Mouse (Mus musculus): ENCODE data around the gene Dact2. TPM values are rescaled to one million over a fixed set of nuclear protein-coding genes. Genes with fewer than 3 reads are reported as not detected.

Gene Dact2
- 1.8 TPM for polyA plus RNA-seq (2014; fragmentation: Illumina TruSeq; extraction: RNeasy Lipid Tissue Mini Kit (QIAGEN cat#74804); ENCODE audit: insufficient read depth, low read depth, low replicate concordance)

DNA sequence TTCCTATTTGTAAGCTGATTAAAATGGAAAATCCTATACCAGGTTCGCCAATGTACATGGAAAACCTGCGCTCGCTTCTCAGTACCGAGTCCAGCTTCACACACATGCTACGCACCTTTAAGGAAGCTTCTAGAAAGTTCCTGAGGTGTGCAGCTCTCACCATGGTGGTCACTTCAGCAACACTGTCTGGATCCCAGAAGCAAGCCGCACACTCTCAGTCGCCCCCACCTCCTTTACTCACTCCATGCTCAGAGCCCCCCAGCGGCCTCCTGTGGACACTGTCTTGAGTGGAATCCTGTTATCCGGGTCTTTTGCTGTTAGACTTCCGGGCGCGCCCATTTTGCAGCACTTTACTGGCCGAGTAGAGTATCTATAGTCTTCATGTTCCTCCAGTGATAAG, at the start of gene Dact2:
Gene Dact2 (minus strand): TSS at position 244 of the 400 bp plus-strand sequence.

Other genes starting within 250 kb of the Dact2 start
- not detected for gene Gm7356, start 200.6 kb downstream of the Dact2 start, polyA plus RNA-seq (2014; fragmentation: Illumina TruSeq; extraction: RNeasy Lipid Tissue Mini Kit (QIAGEN cat#74804); ENCODE audit: insufficient read depth, low read depth, low replicate concordance)
- gene Gm7358, start 144.8 kb downstream of the Dact2 start, polyA plus RNA-seq (2014; fragmentation: Illumina TruSeq; extraction: RNeasy Lipid Tissue Mini Kit (QIAGEN cat#74804); ENCODE audit: insufficient read depth, low read depth, low replicate concordance): not detected
- gene Smoc2, start 75.2 kb upstream of the Dact2 start, polyA plus RNA-seq (2014; fragmentation: Illumina TruSeq; extraction: RNeasy Lipid Tissue Mini Kit (QIAGEN cat#74804); ENCODE audit: insufficient read depth, low read depth, low replicate concordance): 10.4 TPM